Mouse (Mus musculus) stomach, postnatal 0 days (tissue): ENCODE results near the gene Vangl2.

Experiments
- CTCF ChIP-seq: IDR thresholded peaks from 2 replicates; pipeline ENCODE4 v1.5.1; 2016; ENCODE audit warnings: antibody characterized with exemption, low read depth, mild to moderate bottlenecking, moderate library complexity
- EP300 ChIP-seq: optimal IDR thresholded peaks from 2 replicates; pipeline ENCODE3; 2016; ENCODE audit warnings: antibody characterized with exemption

DNA sequence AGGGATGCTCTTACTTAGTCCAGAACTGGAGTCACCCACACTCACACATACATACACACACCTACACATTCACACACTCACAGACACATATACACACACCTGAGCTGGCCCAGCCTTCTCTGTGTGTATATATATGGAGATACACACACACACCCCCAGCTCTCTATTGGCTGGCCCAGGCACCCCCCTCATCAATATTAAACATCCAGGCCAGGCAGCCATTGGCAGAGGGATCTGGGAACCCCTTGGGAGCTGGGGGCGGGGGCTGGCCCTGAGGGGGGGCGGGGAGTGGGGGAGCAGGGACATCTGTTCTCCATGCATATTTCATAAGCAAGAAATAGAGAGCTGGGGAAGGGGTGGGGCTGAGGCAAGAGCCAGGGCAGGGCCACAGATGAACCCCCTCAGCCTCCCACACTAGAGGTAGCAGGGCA is 29.3 kb upstream of the Vangl2 start, which contains the start of gene Nhlh1:
- TF ChIP-seq EP300 (no peak), CTCF (no peak)
